Mouse (Mus musculus): ENCODE results near the gene Gm17660.

Gm17660 gene

DNA sequence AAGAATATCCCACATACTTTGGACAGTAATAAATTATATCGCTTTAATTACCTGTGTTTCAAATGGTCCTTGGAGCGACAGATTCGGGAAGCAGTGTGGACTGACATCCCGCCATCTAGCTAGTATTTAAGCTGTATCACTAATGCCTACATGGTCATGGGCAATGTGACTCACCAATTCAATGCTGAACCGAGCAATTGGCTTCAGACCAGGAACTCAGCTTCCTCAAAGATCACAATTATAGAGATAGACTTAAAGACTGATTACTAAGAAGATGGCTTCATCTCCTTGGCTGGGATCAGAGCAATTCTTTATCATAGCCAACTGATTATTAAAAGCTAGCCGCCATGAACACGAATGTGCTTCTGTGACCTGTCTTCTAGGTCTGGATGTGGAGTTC, at the start of gene Gm17660:
Gene Gm17660, minus strand, starts transcription at position 101 of the 400 bp plus-strand sequence.
- DNase-seq, result no peak

DNA sequence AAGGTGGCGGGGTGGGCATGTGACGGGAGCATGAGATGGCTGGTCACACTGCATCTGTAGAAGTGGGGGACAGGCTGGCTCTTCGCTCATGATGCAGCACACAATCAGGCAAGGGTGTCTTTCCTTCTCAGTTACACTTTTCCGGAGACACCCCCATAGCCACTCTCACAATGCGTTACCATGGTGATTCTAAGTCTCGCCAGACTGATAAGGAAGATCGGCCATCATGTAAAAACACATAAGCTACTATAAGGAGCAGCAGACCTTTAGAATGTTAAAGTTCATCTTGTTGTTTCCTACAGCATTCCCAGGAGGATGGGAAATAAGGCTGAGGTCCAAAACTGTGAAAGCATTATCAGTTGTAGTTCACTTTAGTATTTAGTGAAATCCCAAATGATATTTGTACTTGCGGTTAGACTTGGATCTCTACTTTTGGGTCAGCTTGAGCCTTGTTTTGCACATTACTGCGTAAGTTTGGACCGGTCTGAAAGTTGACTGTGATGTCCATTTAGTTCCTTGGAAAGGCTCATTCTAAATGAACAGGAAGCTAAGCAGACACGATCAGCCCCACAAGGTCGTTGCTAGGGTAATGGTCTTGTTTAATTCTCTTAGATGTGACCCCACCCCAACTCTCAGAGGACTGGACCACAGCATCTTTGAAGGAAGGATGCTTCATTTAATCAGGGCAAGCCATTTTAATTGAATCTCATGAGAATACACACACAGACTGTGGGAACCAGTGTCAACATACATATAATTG, 49.3 kb upstream of the Gm17660 start:
- no peak for DNase-seq

DNA sequence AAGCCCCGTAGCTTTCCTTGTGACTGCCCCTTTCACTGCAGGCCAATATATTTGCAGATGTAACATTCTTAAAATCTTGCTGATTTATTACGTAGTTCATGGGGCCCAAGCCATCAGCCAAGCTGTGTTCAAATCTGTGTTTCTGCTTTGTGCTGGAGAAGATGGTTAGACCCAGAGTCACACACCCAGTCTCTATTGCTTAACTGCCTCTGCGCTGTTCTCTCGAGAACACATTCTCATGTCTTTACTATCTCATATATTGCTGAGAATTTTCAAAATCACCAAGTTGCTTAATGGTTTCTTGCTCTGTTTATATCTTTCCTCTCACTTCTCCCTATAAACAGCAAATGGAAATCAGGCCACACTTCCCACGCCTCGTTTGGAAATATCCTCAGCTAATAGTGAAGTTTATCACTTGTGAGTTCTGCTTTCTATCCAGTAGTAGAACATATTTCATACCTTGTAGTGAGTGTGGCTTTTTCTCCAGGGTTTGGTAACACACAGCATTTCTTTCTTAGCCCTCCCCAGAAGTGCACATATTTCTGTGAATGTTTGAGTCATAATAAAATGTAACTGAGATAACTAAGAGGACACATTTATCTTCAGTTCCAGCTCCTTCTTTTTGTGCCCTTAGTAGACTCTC, 46.7 kb upstream of the Gm17660 start:
- no peak for DNase-seq

DNA sequence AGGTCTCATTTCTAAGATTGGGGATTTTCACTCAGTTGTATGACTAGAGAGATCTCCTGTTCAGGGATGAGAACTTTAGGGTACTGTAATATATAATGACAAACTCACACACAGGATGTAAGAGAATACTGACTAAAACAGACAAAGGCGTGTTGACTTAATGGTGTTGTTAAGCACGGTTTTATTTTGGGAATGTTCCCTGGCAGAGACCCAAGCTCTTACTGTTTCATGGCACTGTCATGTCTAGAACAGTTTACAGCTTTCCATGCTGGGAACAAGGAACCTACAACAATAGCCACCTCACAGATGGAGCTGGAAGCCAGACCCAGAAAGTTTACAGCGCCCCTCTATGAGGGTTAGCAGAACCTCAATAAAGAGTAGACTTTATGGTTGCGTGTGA, 38.5 kb upstream of the Gm17660 start:
- DNase-seq, result no peak

DNA sequence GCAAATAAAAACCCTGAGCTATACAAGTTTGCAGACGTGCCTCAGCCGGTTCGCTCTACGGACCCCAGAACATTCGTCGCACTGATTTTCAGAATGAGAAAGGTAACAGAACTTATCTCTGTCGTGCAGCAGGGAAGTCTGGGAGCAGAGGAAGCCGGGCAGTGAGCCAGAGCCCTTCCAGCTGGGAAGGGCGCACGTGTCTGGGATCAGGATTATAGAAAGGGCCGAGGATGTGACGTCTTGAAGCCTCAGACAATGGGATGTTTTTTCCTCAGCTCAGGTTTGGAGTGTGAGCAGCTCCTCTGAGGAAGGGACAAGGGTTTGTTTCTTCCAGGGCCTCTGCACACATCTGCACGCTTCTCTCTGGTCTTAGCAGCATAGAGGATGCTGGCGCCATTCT, 37.7 kb upstream of the Gm17660 start:
- DNase-seq, result no peak

DNA sequence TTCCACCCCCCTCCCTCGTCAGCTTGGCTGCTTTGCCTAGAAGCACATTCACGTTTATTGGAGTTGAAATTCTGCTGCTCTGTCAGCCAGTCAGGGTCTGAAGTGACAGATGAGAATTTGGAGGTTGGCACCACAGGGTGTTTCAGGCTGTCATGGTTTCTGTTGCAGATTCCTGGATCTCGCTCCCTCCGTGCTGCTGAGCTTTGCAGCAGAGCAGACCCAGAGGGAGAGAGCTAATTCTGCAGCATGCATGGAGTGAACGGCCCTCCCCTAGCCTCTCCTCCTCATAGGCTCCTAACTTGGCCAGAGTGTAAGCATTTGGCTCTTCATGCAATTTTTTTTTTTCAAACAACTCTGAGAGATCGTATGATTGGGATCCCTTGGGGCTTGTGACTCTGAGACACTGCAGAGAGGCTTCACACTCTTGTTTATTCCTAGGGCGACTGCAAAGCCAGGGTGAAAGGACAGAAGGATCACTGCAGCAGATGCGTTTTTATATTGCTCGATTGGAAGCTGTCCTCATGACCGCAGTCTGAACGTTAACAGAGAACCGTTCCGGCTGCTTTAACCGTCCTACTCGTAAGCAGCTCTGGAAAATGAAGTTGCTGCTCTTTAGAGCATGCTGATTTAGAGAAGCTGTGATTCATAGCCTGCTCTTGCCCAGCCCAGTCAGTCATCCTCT, 36.2 kb upstream of the Gm17660 start, which contains the start of gene Sparcl1:
Gene Sparcl1, minus strand, starts transcription at position 243 of the 682 bp plus-strand sequence.
- DNase-seq, result no peak

DNA sequence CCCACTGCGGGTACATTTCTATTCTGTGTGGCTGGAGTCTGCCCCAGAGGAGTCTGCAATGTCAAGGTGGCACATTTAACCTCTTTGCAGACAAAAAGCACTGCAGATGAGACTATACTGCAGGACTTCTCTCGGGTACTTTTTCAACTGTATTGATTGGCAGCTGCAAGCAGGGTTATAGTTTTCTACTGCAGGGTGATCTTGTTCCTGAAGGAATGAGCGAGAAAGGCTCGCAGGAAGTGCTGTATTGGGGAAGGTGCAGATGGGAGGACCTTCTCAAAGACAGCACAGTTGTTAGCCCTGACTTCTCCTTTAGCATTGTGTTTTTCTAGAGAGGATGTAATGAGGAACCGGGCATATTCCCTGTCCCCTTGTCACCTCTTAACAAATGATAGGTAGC, 35.1 kb upstream of the Gm17660 start:
- DNase-seq, result no peak

DNA sequence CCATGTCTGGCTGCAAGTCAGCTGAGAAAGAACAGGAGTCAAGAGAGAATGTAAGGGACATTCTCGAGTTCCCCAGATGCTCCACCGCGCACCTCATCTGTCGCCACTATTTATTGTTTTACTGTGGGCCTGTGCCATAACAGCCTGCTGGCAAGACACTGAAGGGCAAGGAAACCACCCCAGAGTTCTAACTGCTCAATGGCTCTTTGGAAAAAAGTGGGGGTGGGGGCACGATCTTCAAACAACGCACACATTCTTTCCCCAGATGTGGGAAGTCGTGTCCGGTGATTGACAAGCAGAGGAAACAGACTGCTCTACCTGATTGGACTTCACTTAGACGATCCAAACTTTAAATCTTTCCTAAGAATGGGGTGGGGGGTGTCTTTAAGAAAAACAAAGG, 34.6 kb upstream of the Gm17660 start:
- DNase-seq, result no peak

DNA sequence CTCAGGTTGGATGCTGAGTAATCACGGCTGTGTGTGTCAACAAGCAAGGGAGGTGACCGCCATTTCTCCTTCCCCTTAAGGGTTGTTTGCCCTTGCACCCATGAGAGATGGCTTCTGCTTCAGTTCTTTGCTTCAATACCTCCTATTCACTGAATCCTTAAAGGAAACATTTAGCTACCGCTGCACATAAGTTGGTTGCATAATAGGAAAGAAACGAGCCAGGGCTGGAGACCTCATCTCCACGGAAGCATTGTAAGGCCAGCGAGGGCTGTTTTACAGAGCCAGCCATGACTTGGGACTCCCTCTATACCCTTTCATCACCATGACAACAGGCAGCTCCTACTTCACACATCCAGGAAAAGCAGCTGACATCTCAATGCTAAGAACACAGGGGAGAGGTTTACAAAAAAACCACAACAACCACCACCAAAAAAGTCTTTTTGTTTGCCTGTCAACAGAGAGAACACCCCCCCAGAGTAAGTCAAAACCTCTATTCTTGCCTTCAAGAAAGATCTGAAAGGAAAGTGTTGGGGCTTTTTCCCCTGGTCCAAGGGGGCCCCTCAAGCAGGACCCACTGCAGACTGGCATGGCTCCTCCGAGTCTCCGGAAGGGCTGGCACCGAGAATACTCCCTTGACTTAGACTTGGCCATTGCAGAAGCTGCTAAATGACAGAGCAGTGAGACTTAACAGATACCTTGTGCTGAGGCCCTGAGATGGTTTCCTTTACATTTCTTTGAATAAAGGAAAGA, 32.9 kb upstream of the Gm17660 start:
- DNase-seq, result no peak

DNA sequence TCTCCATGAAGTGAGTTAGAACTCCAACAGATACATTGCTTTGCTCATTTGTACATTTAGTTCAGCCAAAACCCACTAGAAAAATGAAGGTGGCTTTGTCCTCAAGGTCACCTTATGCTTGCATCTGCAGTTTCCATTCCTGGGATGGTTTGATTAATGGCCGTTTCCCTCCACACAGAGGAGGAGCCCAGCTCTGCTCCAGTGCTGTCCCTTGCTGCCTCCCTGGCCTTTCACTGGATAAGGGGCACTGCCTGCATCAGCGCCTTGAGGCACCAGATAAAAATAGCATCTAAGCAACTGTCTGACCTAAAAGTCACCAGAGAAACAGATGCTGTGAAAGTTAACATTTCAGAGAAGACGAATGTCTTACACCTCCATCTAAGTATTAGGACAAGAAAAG, 32.1 kb upstream of the Gm17660 start:
- DNase-seq, result no peak

DNA sequence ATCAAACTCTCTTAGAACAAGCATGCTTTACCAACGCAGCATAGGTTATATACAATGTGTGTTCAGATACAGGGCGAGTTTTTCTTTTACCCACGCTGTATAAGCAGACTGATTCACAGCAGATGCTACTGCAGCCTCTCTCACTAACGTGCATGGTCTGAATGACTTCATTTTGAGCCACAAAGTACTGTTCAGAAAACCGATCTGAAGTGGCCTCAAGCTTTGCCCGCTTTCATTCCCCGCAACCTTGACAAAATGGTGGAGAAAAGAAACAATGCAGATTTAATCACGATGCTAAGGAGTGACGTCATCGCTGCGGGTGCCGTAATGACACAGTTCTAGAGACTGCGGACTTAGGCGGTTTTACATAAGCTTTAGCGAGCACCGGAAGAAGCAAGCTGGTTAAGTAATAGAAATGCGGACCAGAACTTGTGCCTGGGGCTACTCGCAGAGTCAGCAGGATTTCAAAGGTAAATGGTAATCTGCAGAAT, 31.5 kb upstream of the Gm17660 start:
- DNase-seq, result no peak

DNA sequence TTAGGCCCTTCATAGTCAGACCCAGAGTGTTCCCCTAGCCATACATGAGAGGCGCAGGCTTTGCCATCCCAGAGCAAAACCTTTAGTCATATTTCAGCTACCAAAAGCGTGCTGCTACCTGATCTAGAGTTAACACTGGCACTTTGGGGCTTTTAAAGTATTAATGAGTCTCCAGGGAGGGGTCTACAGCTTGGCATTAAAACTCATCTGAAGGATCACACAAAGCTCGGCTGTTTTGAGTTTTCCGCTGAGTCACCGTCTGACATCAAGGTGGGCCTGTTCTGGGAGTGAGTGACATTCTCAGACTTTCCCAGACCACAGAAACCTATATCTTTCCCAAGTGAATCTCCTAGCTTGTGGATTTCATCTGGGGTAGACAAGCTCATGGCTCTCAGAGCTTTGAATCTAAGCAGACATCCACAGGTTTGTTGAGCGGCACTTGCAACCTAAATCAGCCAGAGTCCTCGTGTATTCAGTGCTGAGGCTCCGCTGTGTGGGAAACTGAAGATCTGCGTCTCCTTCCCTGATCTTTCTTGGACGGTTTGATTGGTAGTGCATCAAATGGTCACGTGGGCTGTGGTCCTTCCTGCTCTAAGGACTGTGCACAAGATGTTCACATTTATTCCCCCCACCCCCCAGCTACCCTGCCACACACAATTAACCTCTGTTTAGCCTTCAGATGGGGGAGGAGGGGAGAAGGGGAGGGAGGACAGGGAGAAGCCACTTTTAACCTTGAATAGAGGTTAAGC, 30.9 kb upstream of the Gm17660 start:
- DNase-seq, result no peak

DNA sequence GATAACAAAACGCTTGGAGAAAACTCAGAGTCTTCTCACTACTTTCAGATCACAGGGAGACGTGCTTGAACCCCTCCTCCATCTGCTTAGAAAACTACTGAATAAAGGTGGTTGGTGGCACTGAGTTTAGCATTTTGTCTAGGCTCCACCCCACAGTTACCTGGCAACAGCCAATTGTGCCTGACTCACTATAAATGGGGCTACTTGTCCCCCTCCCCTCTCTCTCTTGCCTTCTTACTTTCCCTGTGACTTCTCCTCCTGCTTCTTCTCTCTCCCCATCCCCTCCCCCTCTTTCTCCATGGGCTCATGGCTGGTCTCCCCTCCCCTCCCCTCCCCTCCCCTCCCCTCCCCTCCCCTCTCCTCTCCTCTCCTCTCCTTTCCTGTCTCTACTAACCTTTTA, 26.7 kb upstream of the Gm17660 start:
- DNase-seq, result no peak

DNA sequence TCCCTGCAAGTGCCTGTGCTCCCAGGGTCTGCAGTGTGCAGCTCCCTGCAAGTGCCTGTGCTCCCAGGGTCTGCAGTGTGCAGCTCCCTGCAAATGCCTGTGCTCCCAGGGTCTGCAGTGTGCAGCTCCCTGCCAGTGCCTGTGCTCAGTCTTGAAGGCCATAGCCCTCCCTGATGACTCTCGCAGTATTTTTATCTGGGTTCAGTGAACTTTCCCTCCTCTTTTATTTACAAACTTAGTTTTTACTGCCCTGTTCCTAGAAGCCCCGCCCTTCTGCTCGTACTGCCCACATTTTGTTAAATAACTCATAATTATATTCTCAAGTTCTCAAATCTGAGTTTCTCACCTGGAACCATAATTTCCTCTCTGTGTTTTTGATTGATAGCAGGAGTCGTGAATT, 25.8 kb upstream of the Gm17660 start:
- no peak for DNase-seq

DNA sequence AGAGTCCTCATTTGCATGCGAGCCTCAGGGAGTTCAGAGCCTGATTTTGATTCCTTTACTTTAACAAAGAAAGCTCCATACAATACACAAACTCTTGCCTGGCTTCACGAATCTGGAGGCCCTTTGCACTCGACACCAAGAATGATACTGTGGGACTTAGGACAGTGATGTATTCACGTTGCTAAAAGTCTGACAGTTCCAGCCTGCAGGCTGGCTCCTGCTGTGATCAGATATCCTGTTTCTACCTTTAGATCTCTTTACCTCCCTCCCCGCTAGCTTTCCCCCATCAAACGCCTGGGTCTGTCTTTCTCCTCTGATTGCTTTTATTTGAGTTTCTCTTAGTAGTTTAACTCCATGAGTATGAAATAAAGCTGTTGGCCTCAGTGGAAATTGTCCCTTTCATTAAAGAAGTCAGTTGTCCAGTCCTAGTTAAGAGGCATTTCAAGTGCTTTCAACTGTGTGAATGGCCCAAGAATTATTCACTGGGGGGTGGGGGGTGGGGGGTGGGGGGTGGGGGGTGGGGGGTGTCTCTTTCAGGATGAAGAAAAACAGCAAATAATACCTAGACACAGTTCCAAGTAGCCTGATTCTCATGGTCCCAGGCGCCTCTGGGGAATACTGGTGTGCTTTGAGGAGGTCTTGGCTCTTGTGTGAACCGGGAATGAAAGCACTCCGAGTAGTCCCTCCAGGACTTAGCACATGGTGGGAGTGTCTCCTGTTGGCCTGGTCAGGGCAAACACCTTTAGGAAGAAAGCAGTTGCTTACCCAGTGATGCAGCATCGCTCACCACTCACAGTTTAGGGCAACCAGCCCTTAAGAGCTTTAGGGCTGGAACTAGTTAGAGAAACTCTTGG, 24.5 kb upstream of the Gm17660 start:
- no peak for DNase-seq

DNA sequence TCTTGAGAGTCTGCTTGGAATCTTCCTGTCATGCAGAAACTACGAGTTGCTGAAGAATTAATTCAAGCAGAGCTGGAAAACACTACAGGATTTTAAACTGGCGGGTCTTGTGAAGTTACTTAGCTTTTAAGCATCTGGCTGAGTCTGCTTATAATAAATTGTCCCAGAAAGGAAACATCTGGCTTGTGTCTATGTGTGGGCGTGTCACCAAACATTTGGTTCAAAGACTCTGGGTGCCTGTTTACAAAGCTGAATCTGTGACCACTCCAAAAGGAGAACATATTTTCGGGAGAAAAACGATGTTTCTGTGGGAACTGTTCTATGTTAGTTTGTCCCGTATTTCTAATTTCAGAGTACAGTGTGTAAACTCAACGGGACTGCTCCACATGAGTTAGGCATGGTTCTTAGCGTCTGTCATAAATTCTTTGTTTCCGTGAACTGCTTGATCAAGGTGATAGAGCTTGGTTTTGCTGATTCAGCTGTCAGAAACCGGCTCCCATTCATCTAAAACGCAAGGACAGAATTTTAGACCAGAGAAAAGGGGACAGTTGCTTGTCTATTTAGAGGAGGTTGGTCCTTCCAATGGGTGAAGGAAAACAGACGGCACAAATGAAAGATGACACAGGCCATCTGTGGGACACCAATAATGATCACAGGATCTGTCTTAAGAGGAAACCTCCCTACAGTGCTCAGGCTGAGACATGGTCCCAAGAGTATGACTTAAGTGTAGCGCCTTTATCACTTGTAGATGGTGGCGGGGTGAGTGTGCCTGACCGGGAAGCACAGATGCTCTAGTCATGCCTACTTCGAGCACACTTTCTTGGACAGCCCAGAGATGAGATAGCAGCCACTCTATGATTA, 18.9 kb upstream of the Gm17660 start:
- DNase-seq, result no peak

DNA sequence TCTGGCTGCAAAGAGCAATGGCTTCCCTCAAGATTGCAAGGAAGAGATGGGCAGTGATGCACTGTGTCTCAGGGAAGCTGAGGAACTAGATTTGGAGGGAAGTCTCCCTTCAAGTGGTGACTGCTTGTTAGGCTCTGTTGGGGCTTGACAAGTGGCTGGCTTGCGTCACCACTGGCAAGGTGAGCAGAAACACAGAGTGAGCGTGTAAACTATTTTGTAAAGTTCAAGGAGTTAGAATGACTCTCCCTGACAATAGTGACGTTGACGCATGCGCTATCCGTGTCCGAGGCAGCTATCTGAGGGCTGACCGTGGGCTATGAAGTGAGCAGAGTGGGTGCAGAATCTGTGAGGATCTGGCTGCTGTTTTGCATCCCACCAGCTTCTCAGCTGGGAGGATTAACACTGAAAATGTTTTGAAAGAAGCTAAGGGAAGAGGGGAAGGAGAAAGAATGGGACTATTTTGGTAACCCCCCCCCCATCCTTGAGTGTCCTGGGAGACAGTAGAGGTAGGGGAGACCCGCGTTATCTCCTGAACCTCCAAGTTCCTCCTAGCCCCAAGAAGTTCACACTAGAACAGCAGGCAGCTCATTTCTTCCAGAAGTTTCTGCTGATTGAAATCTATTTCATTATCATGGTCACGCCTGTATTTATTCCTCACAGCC, 18.1 kb upstream of the Gm17660 start:
- no peak for DNase-seq

DNA sequence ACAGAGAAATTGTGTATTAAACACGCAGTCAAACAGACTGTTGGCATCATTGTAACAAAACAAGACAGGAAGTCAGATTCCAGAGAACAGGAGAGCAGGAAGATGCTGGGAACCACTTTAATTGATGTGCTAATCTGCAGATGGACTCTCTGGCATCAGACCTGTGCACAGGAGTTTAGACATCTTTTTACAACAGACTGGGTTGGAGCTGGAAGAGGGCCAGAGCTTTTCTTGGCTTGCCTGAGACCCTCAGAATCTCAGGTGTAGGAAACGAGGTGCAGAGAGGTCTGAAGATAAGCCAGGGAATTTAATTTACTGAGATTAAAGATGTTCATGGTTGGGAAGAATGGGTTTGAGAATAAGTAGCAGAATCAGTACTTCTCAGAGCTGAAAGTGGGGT, 12.3 kb upstream of the Gm17660 start:
- no peak for DNase-seq

DNA sequence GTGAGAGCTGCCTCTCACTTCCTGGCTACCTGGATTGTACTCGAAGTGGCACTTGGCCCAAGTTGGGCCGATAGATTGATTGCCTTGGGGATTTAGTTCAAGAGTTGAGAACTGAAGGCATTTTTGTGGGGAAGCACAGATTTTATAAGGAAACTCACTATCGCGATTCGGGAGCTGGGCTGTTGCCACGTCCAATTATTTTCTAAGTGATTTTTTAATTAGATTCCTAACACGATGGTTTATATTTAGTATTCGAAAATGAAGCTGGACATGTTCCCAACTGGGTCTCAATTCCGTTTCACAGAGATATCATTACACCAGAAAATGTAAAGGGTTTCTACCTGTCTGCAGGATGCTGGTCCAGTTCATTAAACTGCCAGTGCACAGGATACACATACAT, 8.0 kb upstream of the Gm17660 start:
- DNase-seq, result no peak

DNA sequence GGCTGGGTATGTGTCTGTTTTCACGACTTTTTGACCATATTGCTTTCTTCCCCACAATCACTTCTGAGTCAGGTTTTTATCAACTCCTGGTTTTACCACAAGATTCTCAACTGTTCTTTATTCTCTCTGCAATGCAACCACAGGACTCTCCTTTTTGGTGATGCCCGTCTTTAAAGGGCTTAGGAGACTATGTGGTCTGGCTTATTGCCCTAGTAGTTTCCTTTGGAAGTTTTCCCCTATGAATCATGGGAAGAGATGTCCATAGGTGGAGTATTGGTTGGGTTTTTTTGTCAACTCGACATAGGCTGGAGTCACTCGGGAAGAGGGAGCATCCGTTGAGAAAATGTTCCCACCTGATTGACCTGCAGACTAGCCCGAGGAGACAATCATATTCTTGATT, 3.3 kb upstream of the Gm17660 start:
- DNase-seq, result no peak

All from thymus, postnatal 36 days (tissue).